Mouse (Mus musculus) gastrocnemius, postnatal 36 days (tissue): ENCODE measurements around the gene Plin2. TPM values are rescaled to one million over a fixed set of nuclear protein-coding genes. Genes with fewer than 3 reads are reported as not detected.
"Not testable (repeated sequence)": the region's sequence is repeated elsewhere in the genome, so short reads cannot be mapped to it uniquely, and the experiment has no call there.

Experiments
- DNase-seq, 2 experiments: peaks; one replicate each; pipeline ENCODE4 v3.0.0; 2022
- intact Hi-C: fragments of 180-260 bp; cut with DNase I; formaldehyde crosslinking; loops from one replicate; pipeline ENCODE4 v1.15.1; 2025
- total RNA-seq, 2 experiments: library from RNA; stranded (reverse); gene quantifications; 2 replicates each; pipeline ENCODE4 v1.2.3; 2021

Plin2 gene
- total RNA-seq, 2 experiments from 2014 or later: 51.7 to 54.1 TPM

GRCm38 (mm10) chr4:86685231-86686008, 15.6 kb upstream of the Plin2 start:
- intact Hi-C loops: no loop called here
- no peak for DNase-seq

GRCm38 (mm10) chr4:86684806-86685205, 14.9 kb upstream of the Plin2 start:
- no peak for DNase-seq
- intact Hi-C loops: no loop called here

GRCm38 (mm10) chr4:86683746-86684145, 13.9 kb upstream of the Plin2 start:
- DNase-seq: no peak
- intact Hi-C loops: no loop called here

- DNase-seq: no peak
- intact Hi-C loops: no loop called here
These were observed 13.4 kb upstream of the Plin2 start for GRCm38 (mm10) chr4:86683280-86683679.

GRCm38 (mm10) chr4:86681846-86682245, 12.0 kb upstream of the Plin2 start:
- DNase-seq: no peak
- intact Hi-C loops: no loop called here

GRCm38 (mm10) chr4:86681421-86681820, 11.6 kb upstream of the Plin2 start:
- no peak for DNase-seq
- intact Hi-C loops: no loop called here

GRCm38 (mm10) chr4:86679686-86680085, 9.8 kb upstream of the Plin2 start:
- intact Hi-C loops: no loop called here
- no peak for DNase-seq

GRCm38 (mm10) chr4:86676756-86677155, 6.9 kb upstream of the Plin2 start:
- intact Hi-C loops: no loop called here
- DNase-seq: no peak

GRCm38 (mm10) chr4:86674739-86675138, 4.9 kb upstream of the Plin2 start:
- DNase-seq, intact Hi-C loops: not testable (repeated sequence)

GRCm38 (mm10) chr4:86674150-86674549, 4.3 kb upstream of the Plin2 start:
- DNase-seq, intact Hi-C loops: not testable (repeated sequence)

GRCm38 (mm10) chr4:86672450-86672849, 2.6 kb upstream of the Plin2 start:
- DNase-seq: no peak

GRCm38 (mm10) chr4:86671803-86672202, 1.9 kb upstream of the Plin2 start:
- intact Hi-C loops: no loop called here

More at GRCm38 (mm10) chr4:86672450-86672849, 2.6 kb upstream of the Plin2 start:
- intact Hi-C loops: no loop called here

GRCm38 (mm10) chr4:86670582-86671306, 884 bp upstream of the Plin2 start:
- no peak for DNase-seq
- intact Hi-C loops: no loop called here

More at GRCm38 (mm10) chr4:86671803-86672202, 1.9 kb upstream of the Plin2 start:
- DNase-seq: no peak

GRCm38 (mm10) chr4:86669241-86669753, 563 bp downstream of the Plin2 start:
- DNase-seq, intact Hi-C loops: not testable (repeated sequence)

- no peak for DNase-seq
- intact Hi-C loops: no loop called here
These were observed 1.4 kb downstream of the Plin2 start for GRCm38 (mm10) chr4:86668290-86669000.

- intact Hi-C loops: no loop called here
- no peak for DNase-seq
These were observed 4.3 kb downstream of the Plin2 start for GRCm38 (mm10) chr4:86665596-86665995.

- intact Hi-C loops: no loop called here
- no peak for DNase-seq
These were observed 5.9 kb downstream of the Plin2 start for GRCm38 (mm10) chr4:86663919-86664318.

- peak; percentile 39 to 64 for DNase-seq
- intact Hi-C loops: no loop called here
These were observed 12.7 kb downstream of the Plin2 start for GRCm38 (mm10) chr4:86657176-86657575.

GRCm38 (mm10) chr4:86656410-86656809, 13.4 kb downstream of the Plin2 start:
- DNase-seq, intact Hi-C loops: not testable (repeated sequence)

GRCm38 (mm10) chr4:86651686-86652384, 18.0 kb downstream of the Plin2 start:
- DNase-seq: peak in 1 of 2 experiments; percentile 5
- intact Hi-C loops: loop anchor here (1.0 to 5.0 kb wide), 2 partner anchors 44 to 95 kb away; partner anchors contain the start of gene Dennd4c
